Mouse (Mus musculus) stomach, postnatal 0 days (tissue): Measurements from ENCODE around the gene Prdx1. TPM values are rescaled to one million over a fixed set of nuclear protein-coding genes. Genes with fewer than 3 reads are reported as not detected.
"Not testable (repeated sequence)": the region's sequence is repeated elsewhere in the genome, so short reads cannot be mapped to it uniquely, and the experiment has no call there.

Experiments used
- ATAC-seq: fragments of 200-750 bp; cut with Nextera tagmentation; 2 replicates; pipeline ENCODE4 v1.8.0; 2017; ENCODE audit not compliant: low FRiP score, low TSS enrichment
- DNase-seq: peaks from one replicate; pipeline ENCODE4 v3.0.0-alpha.2; 2016; ENCODE audit warnings: low spot score
- H3K27ac ChIP-seq: fragments of 300-500 bp; sonication (generic); replicated peaks from 2 replicates; pipeline ENCODE4 v1.5.1; 2014; ENCODE audit warnings: mild to moderate bottlenecking, control low read depth
- H3K27me3 ChIP-seq: fragments of 300-500 bp; sonication (generic); 2 replicates; pipeline ENCODE4 v1.6.1; 2014; ENCODE audit warnings: low read length; ENCODE audit not compliant: control insufficient read depth, insufficient read depth
- H3K36me3 ChIP-seq: fragments of 300-500 bp; sonication (generic); 2 replicates; pipeline ENCODE4 v1.6.1; 2014; ENCODE audit warnings: low read length, mixed read lengths; ENCODE audit not compliant: control insufficient read depth, insufficient read depth
- H3K4me1 ChIP-seq: fragments of 300-500 bp; sonication (generic); replicated peaks from 2 replicates; pipeline ENCODE4 v1.6.1; 2014; ENCODE audit warnings: antibody characterized with exemption; ENCODE audit not compliant: control insufficient read depth, insufficient read depth
- H3K4me2 ChIP-seq: fragments of 300-500 bp; sonication (generic); replicated peaks from 2 replicates; pipeline ENCODE4 v1.6.1; 2014; ENCODE audit warnings: low read depth, mild to moderate bottlenecking, control low read depth, moderate library complexity
- H3K4me3 ChIP-seq: fragments of 300-500 bp; sonication (generic); 2 replicates; pipeline ENCODE4 v1.5.1; 2014; ENCODE audit warnings: low read depth, low read length, control low read depth
- H3K9ac ChIP-seq: fragments of 300-500 bp; sonication (generic); 2 replicates; pipeline ENCODE4 v1.6.1; 2014; ENCODE audit warnings: mild to moderate bottlenecking, low read length, control low read depth, mixed read lengths
- H3K9me3 ChIP-seq: fragments of 300-500 bp; sonication (generic); 2 replicates; pipeline ENCODE4 v1.6.1; 2016; ENCODE audit warnings: low read length; ENCODE audit not compliant: control insufficient read depth
- CTCF ChIP-seq: IDR thresholded peaks from 2 replicates; pipeline ENCODE4 v1.5.1; 2016; ENCODE audit warnings: antibody characterized with exemption, low read depth, mild to moderate bottlenecking, moderate library complexity
- EP300 ChIP-seq: optimal IDR thresholded peaks from 2 replicates; pipeline ENCODE3; 2016; ENCODE audit warnings: antibody characterized with exemption
- WGBS: fragments of 180-500 bp; shearing (Covaris S2); extraction: QIAGEN DNeasy Blood & Tissue Kit; methylation state at CpG from one replicate; pipeline ENCODE4 v1.1.7; 2014; 5-methylcytosine and 5-hydroxymethylcytosine counted together
- polyA plus RNA-seq: library from polyadenylated mRNA; unstranded; fragments of >200 nt; fragmentation: Nextera tagmentation; extraction: Ambion mirVana; gene quantifications from 2 replicates; pipeline ENCODE4 v1.2.1, GENCODE M21; 2015

The Prdx1 gene
- polyA plus RNA-seq, 1 experiment from 2014 or later = 2,021 TPM

- no peak for DNase-seq
- no peak for TF ChIP-seq CTCF
- no peak for TF ChIP-seq EP300
- no peak overlapping the region for H3K9ac ChIP-seq
Observed at GRCm38 (mm10) chr4:116657971-116658370, 27.4 kb upstream of the Prdx1 start.

GRCm38 (mm10) chr4:116659474-116659873 is 25.9 kb upstream of the Prdx1 start:
- Histone ChIP-seq H3K4me1 (no peaks in the 10 kb centered on the region), H3K9me3 (no peaks in the 10 kb centered on the region), H3K9ac (no peak overlapping the region), H3K4me3 (no peak overlapping the region), H3K36me3 (no peaks in the 10 kb centered on the region), H3K4me2 (no peak overlapping the region), H3K27me3 (no peaks in the 10 kb centered on the region), H3K27ac (no peak overlapping the region)
- DNase-seq = peak; percentile 66
- 17% methylated on average over 2 of the region's 2 CpGs for WGBS
- no peak for TF ChIP-seq EP300
- TF ChIP-seq CTCF = no peak
- peak; percentile 54 for ATAC-seq

More at GRCm38 (mm10) chr4:116657971-116658370, 27.4 kb upstream of the Prdx1 start:
- Histone ChIP-seq H3K27me3 (no peaks in the 10 kb centered on the region), H3K4me2 (no peak overlapping the region), H3K9me3 (no peaks in the 10 kb centered on the region), H3K36me3 (no peaks in the 10 kb centered on the region), H3K4me1 (no peaks in the 10 kb centered on the region), H3K27ac (no peak overlapping the region), H3K4me3 (no peak overlapping the region)
- ATAC-seq = no peak
- WGBS = 42% methylated on average over 3 of the region's 3 CpGs

- H3K9ac ChIP-seq, H3K4me3 ChIP-seq, H3K27me3 ChIP-seq, H3K36me3 ChIP-seq, H3K9me3 ChIP-seq, H3K27ac ChIP-seq, H3K4me1 ChIP-seq, DNase-seq, ATAC-seq, H3K4me2 ChIP-seq: not testable (repeated sequence)
- WGBS = 54% methylated on average over 6 of the region's 6 CpGs
Observed at GRCm38 (mm10) chr4:116659916-116660315, 25.4 kb upstream of the Prdx1 start.

DNA sequence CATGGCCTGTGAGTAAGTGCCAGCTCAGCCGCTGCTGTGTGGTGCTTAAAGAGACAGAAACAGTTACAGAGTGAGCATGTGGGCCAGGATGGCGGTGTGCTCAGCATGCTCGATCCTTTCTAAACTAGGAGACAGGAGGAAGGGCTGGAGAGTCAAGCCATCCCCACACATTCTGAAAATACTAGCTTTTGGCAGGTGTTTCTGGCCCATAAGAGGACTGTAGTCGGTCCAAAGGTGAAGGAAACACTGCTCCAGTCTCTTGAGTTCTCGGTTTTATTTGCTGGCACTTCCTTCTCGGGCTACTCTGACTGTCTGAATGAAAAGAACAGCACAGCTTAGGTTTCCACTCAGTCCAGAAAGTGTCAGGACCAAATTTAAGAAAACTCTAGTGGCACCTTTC is 24.5 kb upstream of the Prdx1 start:
- Histone ChIP-seq H3K4me2 (no peak overlapping the region), H3K9me3 (no peaks in the 10 kb centered on the region), H3K36me3 (no peaks in the 10 kb centered on the region), H3K9ac (no peak overlapping the region), H3K4me3 (no peak overlapping the region), H3K27ac (no peak overlapping the region; the same call in 1 of the 2 replicates), H3K27me3 (no peaks in the 10 kb centered on the region), H3K4me1 (no peaks in the 10 kb centered on the region)
- DNase-seq (no peak), ATAC-seq (0 out of 2 replicates have a peak, but pooled peaks have one; percentile 16)
- no peak for TF ChIP-seq EP300
- no peak for TF ChIP-seq CTCF
- 64% methylated on average over 6 of the region's 6 CpGs for WGBS

DNA sequence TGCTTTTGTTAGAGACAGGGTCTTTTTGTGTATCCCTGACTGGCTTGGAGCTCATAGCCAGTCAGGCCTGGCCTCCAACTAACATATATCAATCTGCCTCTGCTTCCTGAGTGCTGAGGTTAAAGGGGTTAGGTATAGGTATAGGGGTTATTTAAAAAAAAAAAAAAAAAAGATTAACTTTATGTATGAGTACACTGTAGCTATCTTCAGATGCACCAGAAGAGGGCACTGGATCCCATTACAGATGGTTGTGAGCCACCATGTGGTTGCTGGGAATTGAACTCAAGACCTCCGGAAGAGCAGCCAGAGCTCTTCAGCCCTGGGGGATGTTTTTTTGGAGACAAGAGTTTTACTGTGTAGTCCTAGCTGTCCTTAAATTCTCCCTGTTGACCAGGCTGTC is 23.3 kb upstream of the Prdx1 start:
- 90% methylated on average over 1 of the region's 1 CpGs for WGBS

GRCm38 (mm10) chr4:116666625-116667024 is 18.7 kb upstream of the Prdx1 start:
- H3K36me3 ChIP-seq = no peaks in the 10 kb centered on the region
- ATAC-seq (no peak), DNase-seq (no peak)
- H3K4me1 ChIP-seq = no peaks in the 10 kb centered on the region
- H3K27ac ChIP-seq = no peak overlapping the region
- no peaks in the 10 kb centered on the region for H3K9me3 ChIP-seq
- no peak overlapping the region for H3K4me2 ChIP-seq
- H3K4me3 ChIP-seq = no peak overlapping the region
- 63% methylated on average over 4 of the region's 4 CpGs for WGBS
- TF ChIP-seq CTCF (no peak), EP300 (no peak)
- H3K27me3 ChIP-seq = no peaks in the 10 kb centered on the region
- no peak overlapping the region for H3K9ac ChIP-seq

More for the DNA sequence above, 23.3 kb upstream of the Prdx1 start:
- TF ChIP-seq EP300 (no peak), CTCF (no peak)
- Histone ChIP-seq H3K4me3 (no peak overlapping the region), H3K36me3 (no peaks in the 10 kb centered on the region), H3K27ac (no peak overlapping the region), H3K9ac (no peak overlapping the region), H3K27me3 (no peaks in the 10 kb centered on the region), H3K4me2 (no peak overlapping the region), H3K9me3 (no peaks in the 10 kb centered on the region), H3K4me1 (no peaks in the 10 kb centered on the region)
- no peak for DNase-seq
- ATAC-seq = no peak
